Mouse (Mus musculus): ENCODE data around the gene Adgrd1.

DNA sequence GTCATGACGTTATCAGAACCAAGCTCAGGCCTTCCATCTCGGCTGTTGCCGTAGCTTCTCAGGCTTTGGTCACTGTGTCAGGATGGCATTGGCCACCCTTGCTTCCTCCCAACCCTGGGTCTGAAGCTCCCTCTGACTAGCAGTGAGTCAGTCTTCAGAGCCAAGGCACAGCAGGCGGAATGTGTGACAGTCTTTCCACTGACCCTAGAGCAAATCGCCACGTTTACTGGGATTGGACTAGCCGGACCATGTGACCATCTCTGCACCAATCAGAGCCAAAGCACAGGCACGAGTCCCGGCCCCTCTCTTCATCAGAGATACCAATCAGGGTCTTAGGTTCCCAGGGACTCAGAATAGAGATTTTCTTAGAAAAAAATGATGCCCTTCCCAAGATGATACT is 117.5 kb downstream of the Adgrd1 start:
- TF ChIP-seq CTCF (IDR thresholded peaks at IDR 0.05; ENCODE audit: low read depth, low read length) (no peak), TAL1 (conservative IDR thresholded peaks at IDR 0.05; ENCODE audit: low read depth, low read length) (no peak)

Data from G1E (cell line).